Mouse (Mus musculus) subcutaneous adipose tissue, adult 2 months (tissue): ENCODE results near the gene Ptchd4. TPM values are rescaled to one million over a fixed set of nuclear protein-coding genes. Genes with fewer than 3 reads are reported as not detected.

ENCODE experiments used
- polyA plus RNA-seq: library from polyadenylated mRNA; depleted of rRNA; stranded (reverse); fragments of >200 nt; gene quantifications from 2 replicates; pipeline ENCODE4 v1.2.3, GENCODE M21; 2012; ENCODE audit warnings: low replicate concordance; rRNA removed

The Ptchd4 gene
- polyA plus RNA-seq = 0.45 and 0.70 TPM in 2 replicates

GRCm38 (mm10) chr17:42315669-42316611 lies at the start of gene Ptchd4:
TSS of gene Ptchd4 (plus strand) at chr17:42315947.

